Mouse (Mus musculus) bone marrow, adult 2 months (tissue): ENCODE results near the gene Krt4. TPM values are rescaled to one million over a fixed set of nuclear protein-coding genes. Genes with fewer than 3 reads are reported as not detected.

Source experiments
- H3K27ac ChIP-seq: fragments of 200-500 bp; 2 replicates; pipeline ENCODE4 v1.5.1; 2012; ENCODE audit warnings: low read depth, mild to moderate bottlenecking, control low read depth, inconsistent platforms, low read length; ENCODE audit not compliant: control insufficient read depth, poor library complexity, insufficient read depth
- H3K4me1 ChIP-seq: fragments of 200-500 bp; 2 replicates; pipeline ENCODE4 v1.6.1; 2011; ENCODE audit warnings: low read length; ENCODE audit not compliant: control insufficient read depth, insufficient read depth
- H3K4me3 ChIP-seq: fragments of 200-500 bp; replicated peaks from 2 replicates; pipeline ENCODE3; 2011; ENCODE audit warnings: mild to moderate bottlenecking, low read depth, low read length, control low read depth; ENCODE audit not compliant: control insufficient read depth
- CTCF ChIP-seq: fragments of 200-500 bp; IDR thresholded peaks from 2 replicates; pipeline ENCODE4 v1.5.1; 2011; ENCODE audit warnings: low read length, control low read depth; ENCODE audit not compliant: control insufficient read depth, insufficient read depth
- POLR2A ChIP-seq: fragments of 200-500 bp; IDR thresholded peaks from 2 replicates; pipeline ENCODE4 v1.6.1; 2011; ENCODE audit warnings: low read depth, mild to moderate bottlenecking, control low read depth, low read length, borderline replicate concordance; ENCODE audit not compliant: control insufficient read depth
- WGBS: fragments of 180-500 bp; shearing (Covaris S2); methylation state at CpG from one replicate; pipeline ENCODE4 v1.1.7; 2018; 5-methylcytosine and 5-hydroxymethylcytosine counted together
- polyA plus RNA-seq: library from polyadenylated mRNA; stranded (reverse); fragments of >200 nt; gene quantifications from 2 replicates; pipeline ENCODE4 v1.2.4, GENCODE M21; 2011; ENCODE audit warnings: low replicate concordance; ENCODE audit not compliant: missing spikeins, insufficient read depth, insufficient read length

The Krt4 gene
- polyA plus RNA-seq, 1 experiment, result not detected

DNA sequence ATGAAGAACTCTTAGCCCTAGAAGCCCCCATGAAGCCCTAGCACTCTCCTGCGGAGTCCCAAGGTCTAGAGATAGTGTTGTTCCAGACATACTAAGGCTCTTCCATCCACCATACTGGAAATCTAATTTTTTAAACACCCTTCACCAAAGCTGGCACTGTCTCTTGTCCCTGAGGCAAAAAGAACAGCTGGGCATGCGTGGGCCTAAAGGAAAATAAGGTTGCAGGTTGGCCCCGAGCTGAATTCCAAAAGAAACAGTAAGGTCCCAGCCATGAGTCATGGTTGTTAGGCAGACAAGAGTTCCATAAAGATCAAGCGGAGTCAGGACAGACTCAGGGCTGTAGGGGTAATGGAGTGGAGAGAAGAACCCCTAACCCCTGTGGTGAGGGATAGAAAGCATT lies 51.3 kb downstream of the Krt4 start:
- Histone ChIP-seq H3K4me1 (no peaks in the 10 kb centered on the region), H3K27ac (no peak overlapping the region), H3K4me3 (no peak overlapping the region)
- 74% methylated on average over 4 of the region's 4 CpGs for WGBS
- TF ChIP-seq CTCF, result no peak
- TF ChIP-seq POLR2A, result no peak

DNA sequence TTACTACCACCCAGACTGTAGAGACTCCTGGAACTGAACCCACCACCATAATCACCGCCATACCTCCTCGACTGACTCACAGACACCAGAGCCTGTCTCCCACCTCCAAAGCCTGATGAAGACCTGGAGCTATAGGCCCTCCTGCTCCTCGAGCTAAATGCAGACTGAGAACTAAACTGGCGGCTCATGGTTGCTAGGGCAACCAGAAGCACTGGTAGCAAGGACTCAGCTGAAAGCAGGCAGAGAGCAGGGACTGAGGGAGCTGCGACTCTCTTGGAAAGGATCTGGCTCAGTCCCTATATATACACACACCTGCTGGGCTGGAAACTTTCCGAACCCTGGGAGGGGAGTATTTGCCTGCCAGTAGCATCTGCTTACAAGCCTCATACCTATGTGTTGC lies 55.1 kb downstream of the Krt4 start, which contains the start of gene Krt77:
Krt77 (minus strand) TSS at position 275 of the 400 bp plus-strand sequence.
- TF ChIP-seq POLR2A (no peak), CTCF (no peak)
- Histone ChIP-seq H3K4me3 (no peak within 1 kb of the TSS), H3K27ac (no peak within 1 kb of the TSS), H3K4me1 (no peaks in the 10 kb centered on the region)
- WGBS, result 40% methylated on average over 6 of the region's 6 CpGs

Other genes starting within 250 kb of the Krt4 start
- not detected in 2 replicates for gene Krt6b, start 244.4 kb downstream of the Krt4 start, polyA plus RNA-seq
- gene Krt6a, start 230.4 kb downstream of the Krt4 start, polyA plus RNA-seq, result not detected in 2 replicates
- not detected in 2 replicates for gene Krt5, start 211.8 kb downstream of the Krt4 start, polyA plus RNA-seq
- not detected in 2 replicates for gene Krt71, start 181.6 kb downstream of the Krt4 start, polyA plus RNA-seq
- gene Krt72, start 138.3 kb downstream of the Krt4 start, polyA plus RNA-seq, result not detected in 2 replicates
- gene Krt73, start 122.4 kb downstream of the Krt4 start, polyA plus RNA-seq, result not detected in 2 replicates
- not detected in 2 replicates for gene Krt2, start 106.6 kb downstream of the Krt4 start, polyA plus RNA-seq
- gene Krt1, start 73.9 kb downstream of the Krt4 start, polyA plus RNA-seq, result not detected in 2 replicates
- gene Krt77, start 55.0 kb downstream of the Krt4 start, polyA plus RNA-seq, result not detected in 2 replicates
- gene Krt76, start 31.8 kb downstream of the Krt4 start, polyA plus RNA-seq, result not detected in 2 replicates
- gene Krt79, start 15.6 kb upstream of the Krt4 start, polyA plus RNA-seq, result not detected in 2 replicates
- not detected in 2 replicates for gene Krt78, start 29.6 kb upstream of the Krt4 start, polyA plus RNA-seq
- 1.0 TPM in 1 of 2 replicates, not detected in the other for gene Krt8, start 79.7 kb upstream of the Krt4 start, polyA plus RNA-seq
- 2.0 and 5.6 TPM in 2 replicates for gene Krt18, start 103.4 kb upstream of the Krt4 start, polyA plus RNA-seq
- 83.0 and 122 TPM in 2 replicates for gene Eif4b, start 149.0 kb upstream of the Krt4 start, polyA plus RNA-seq
- gene Tns2, start 175.7 kb upstream of the Krt4 start, polyA plus RNA-seq, result 20.3 and 26.7 TPM in 2 replicates
- gene Spryd3, start 211.5 kb upstream of the Krt4 start, polyA plus RNA-seq, result 7.9 and 23.0 TPM in 2 replicates
- gene Igfbp6, start 219.6 kb upstream of the Krt4 start, polyA plus RNA-seq, result not detected in 2 replicates
- 1.2 and 2.7 TPM in 2 replicates for gene Soat2, start 225.8 kb upstream of the Krt4 start, polyA plus RNA-seq